Mouse (Mus musculus): ENCODE measurements around the gene Ccr10. TPM values are rescaled to one million over a fixed set of nuclear protein-coding genes. Genes with fewer than 3 reads are reported as not detected.

Gene Ccr10
- total and polyA plus RNA-seq, 3 experiments: not detected

- Histone ChIP-seq H3K27me3 (ENCODE audit: control insufficient read depth in 1 of 2, insufficient read depth in 2 of 2, low read length in 2 of 2) (no peaks in the 10 kb centered on the region), H3K9ac (ENCODE audit: control insufficient read depth, low read depth, low read length, poor library complexity, severe bottlenecking) (no peak overlapping the region), H3K27ac (ENCODE audit: control insufficient read depth, low read depth, low read length) (no peak overlapping the region), H3K4me1 (ENCODE audit: control insufficient read depth in 1 of 2, insufficient read depth in 2 of 2, low read length in 2 of 2) (peaks cover 9 to 14% of the 10 kb centered on the region in 2 experiments), H3K79me2 (ENCODE audit: control insufficient read depth, insufficient read depth, low read length, poor library complexity) (no peaks in the 10 kb centered on the region), H3K9me3 (replicated peaks; ENCODE audit: insufficient read depth, low read length) (no peaks in the 10 kb centered on the region), H3K36me3 (ENCODE audit: control insufficient read depth in 1 of 2, insufficient read depth in 2 of 2, low read length in 2 of 2) (peaks cover 0 to 15% of the 10 kb centered on the region in 2 experiments; a peak in 3 of 4 replicates), H3K4me3 (ENCODE audit: control insufficient read depth in 1 of 2, insufficient read depth in 1 of 2, low read depth in 2 of 2, low read length in 2 of 2) (no peak overlapping the region)
- TF ChIP-seq SMC3 (IDR thresholded peaks at IDR 0.05; ENCODE audit: low read depth, low read length): no peak
- DNase-seq (ENCODE audit: low read depth, low spot score): no peak
These were observed 41.7 kb upstream of the Ccr10 start for GRCm38 (mm10) chr11:101216936-101217335.

GRCm38 (mm10) chr11:101211970-101212369 is 36.7 kb upstream of the Ccr10 start:
- no peaks in the 10 kb centered on the region for H3K27me3 ChIP-seq (ENCODE audit: control insufficient read depth in 1 of 2, insufficient read depth in 2 of 2, low read length in 2 of 2)
- H3K9ac ChIP-seq (ENCODE audit: control insufficient read depth, low read depth, low read length, poor library complexity, severe bottlenecking): no peak overlapping the region
- no peak overlapping the region for H3K4me3 ChIP-seq (ENCODE audit: control insufficient read depth in 1 of 2, insufficient read depth in 1 of 2, low read depth in 2 of 2, low read length in 2 of 2)
- H3K9me3 ChIP-seq (replicated peaks; ENCODE audit: insufficient read depth, low read length): no peaks in the 10 kb centered on the region
- H3K79me2 ChIP-seq (ENCODE audit: control insufficient read depth, insufficient read depth, low read length, poor library complexity): no peaks in the 10 kb centered on the region
- no peaks in the 10 kb centered on the region; a peak in 1 of 4 replicates for H3K36me3 ChIP-seq (ENCODE audit: control insufficient read depth in 1 of 2, insufficient read depth in 2 of 2, low read length in 2 of 2)
- H3K27ac ChIP-seq (ENCODE audit: control insufficient read depth, low read depth, low read length): no peak overlapping the region
- no peaks in the 10 kb centered on the region for H3K4me1 ChIP-seq (ENCODE audit: control insufficient read depth in 1 of 2, insufficient read depth in 2 of 2, low read length in 2 of 2)
- peak; percentile 88 for DNase-seq (ENCODE audit: low read depth, low spot score)
- TF ChIP-seq JUND (IDR thresholded peaks at IDR 0.05; ENCODE audit: low read depth, low read length) (no peak), ZNF384 (IDR thresholded peaks at IDR 0.05; ENCODE audit: low read depth, low read length) (no peak), MAFK (IDR thresholded peaks at IDR 0.05; ENCODE audit: borderline replicate concordance, low read depth, low read length) (no peak), TBP (IDR thresholded peaks at IDR 0.05; ENCODE audit: low read depth, low read length) (0 out of 2 replicates have a peak, but pooled peaks have one; percentile 43), UBTF (IDR thresholded peaks at IDR 0.05; ENCODE audit: borderline replicate concordance, insufficient read depth, low read depth, low read length) (no peak), RCOR1 (IDR thresholded peaks at IDR 0.05; ENCODE audit: low read depth, low read length) (no peak), SIN3A (IDR thresholded peaks at IDR 0.05; ENCODE audit: low read length) (peak; percentile 26; the same call in 1 of the 2 replicates), POLR2AphosphoS5 (IDR thresholded peaks at IDR 0.05; ENCODE audit: borderline replicate concordance, low read depth, low read length) (no peak), ZC3H11A (IDR thresholded peaks at IDR 0.05; ENCODE audit: low read depth, low read length) (peak; percentile 94), USF1 (IDR thresholded peaks at IDR 0.05; ENCODE audit: low read depth, low read length) (no peak), NRF1 (IDR thresholded peaks at IDR 0.05; ENCODE audit: insufficient read depth, low read depth, low read length, poor library complexity, severe bottlenecking) (no peak), MYB (IDR thresholded peaks at IDR 0.05; ENCODE audit: low read depth, low read length) (no peak), MAZ (IDR thresholded peaks at IDR 0.05; ENCODE audit: low read depth, low read length) (no peak), GABPA (IDR thresholded peaks at IDR 0.05; ENCODE audit: low read depth, low read length) (no peak), KAT2A (conservative IDR thresholded peaks at IDR 0.05; ENCODE audit: low read depth, low read length) (no peak), HCFC1 (IDR thresholded peaks at IDR 0.05; ENCODE audit: low read depth, low read length) (no peak), CTCF (IDR thresholded peaks at IDR 0.05 in 2 of 3, conservative IDR thresholded peaks at IDR 0.05 in 1 of 3; ENCODE audit: control insufficient read depth in 1 of 3, insufficient read depth in 1 of 3, low read depth in 2 of 3, low read length in 3 of 3, poor library complexity in 1 of 3, severe bottlenecking in 1 of 3) (peak in 2 of 3 experiments; percentile 67 to 97; a peak in 4 of 6 replicates), SMC3 (IDR thresholded peaks at IDR 0.05; ENCODE audit: low read depth, low read length) (peak; percentile 96), GATA1 (IDR thresholded peaks at IDR 0.05; ENCODE audit: low read depth, low read length) (no peak), POLR2A (IDR thresholded peaks at IDR 0.05; ENCODE audit: control insufficient read depth in 1 of 2, insufficient read depth in 1 of 2, low read depth in 1 of 2, low read length in 2 of 2, poor library complexity in 1 of 2) (no peak), MEF2A (IDR thresholded peaks at IDR 0.05; ENCODE audit: extremely low read depth, insufficient replicate concordance, low read depth, low read length, poor library complexity, severe bottlenecking) (no peak), ELF1 (IDR thresholded peaks at IDR 0.05; ENCODE audit: low read depth, low read length) (no peak), MAX (IDR thresholded peaks at IDR 0.05; ENCODE audit: low read length) (no peak), RAD21 (IDR thresholded peaks at IDR 0.05; ENCODE audit: low read depth, low read length) (peak; percentile 98)

Measured in MEL (cell line).